Mouse (Mus musculus): ENCODE data around the gene Rem1.

The Rem1 gene

DNA sequence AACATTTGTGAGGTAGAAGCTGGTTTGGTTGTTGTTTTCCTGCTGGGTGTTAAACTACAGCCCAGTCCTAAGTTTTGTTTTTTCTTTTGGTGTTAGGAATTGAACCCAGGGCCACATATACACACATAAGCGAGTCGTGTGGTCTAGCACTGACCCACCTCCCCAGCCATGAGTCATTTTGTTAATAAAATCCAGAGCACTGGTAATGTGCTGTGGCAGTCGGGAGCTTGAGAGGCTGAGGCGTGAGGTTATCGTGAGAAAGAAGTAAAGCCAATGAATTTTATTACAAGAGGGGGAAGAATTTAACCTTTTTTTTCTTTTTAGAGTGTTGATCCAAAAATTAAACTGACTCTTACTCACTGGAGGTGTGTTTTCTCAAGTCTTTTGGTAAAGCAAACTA lies 56.3 kb downstream of the Rem1 start:
- no peak for TF ChIP-seq GATA4 (IDR thresholded peaks at IDR 0.05; ENCODE audit: insufficient replicate concordance, low read length)
